Mouse (Mus musculus) testis, postnatal 10 days (tissue): Measurements from ENCODE around the gene Bcas1.

Experiments used
- DNase-seq: peaks from one replicate; pipeline ENCODE4 v3.0.0; 2021; ENCODE audit warnings: low spot score

Bcas1 gene

DNA sequence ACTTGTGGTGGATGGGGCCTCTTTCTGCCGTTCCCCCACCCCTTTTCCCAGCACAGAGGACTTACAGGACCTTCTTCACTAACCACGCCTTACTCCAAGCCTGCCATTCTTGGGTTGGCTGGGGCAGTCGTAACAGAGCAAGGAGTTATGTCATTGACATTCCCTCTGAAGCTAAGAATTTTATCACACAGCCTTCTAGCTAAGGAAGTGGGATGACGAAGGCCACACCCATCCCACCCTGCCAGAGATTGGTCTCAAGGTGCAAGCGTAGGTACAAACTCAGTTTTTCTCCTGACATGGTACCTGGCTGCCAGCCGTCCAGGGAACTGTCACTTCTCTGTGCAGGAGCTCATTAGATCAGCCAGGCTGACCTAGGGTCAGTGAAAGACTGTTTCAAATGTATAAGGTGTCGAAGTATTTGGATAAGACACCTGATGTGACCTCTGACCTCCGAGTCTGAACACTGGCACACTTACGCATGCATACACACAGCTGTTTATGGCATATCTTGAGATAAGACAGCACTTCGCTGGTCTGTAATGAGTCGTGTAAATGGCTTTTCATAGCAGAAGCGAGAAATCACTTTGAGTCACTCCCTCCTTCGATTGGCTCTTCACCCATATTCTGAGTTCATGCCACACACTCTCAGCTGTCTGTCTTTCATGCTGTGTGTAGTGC lies 117.2 kb downstream of the Bcas1 start:
- no peak for DNase-seq

DNA sequence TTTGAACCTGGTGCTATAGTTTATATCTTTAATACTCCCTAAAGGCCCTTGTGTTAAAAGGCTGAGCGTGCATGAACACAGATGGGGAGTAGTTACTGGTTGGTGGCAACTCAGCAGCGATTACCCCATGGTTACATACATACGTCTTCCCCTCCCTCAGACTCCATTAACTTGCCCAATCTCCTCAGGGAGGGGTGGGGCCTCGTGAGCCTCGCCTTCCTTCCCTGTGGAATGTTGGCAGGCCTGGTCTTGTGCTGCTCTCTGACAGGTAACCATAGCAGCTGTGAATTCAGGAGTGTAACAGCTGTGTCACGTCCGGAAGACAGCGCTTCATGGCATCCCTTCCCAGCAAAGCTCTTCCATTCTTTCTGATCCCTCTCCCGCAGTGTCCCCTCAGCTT lies 118.7 kb downstream of the Bcas1 start:
- no peak for DNase-seq

DNA sequence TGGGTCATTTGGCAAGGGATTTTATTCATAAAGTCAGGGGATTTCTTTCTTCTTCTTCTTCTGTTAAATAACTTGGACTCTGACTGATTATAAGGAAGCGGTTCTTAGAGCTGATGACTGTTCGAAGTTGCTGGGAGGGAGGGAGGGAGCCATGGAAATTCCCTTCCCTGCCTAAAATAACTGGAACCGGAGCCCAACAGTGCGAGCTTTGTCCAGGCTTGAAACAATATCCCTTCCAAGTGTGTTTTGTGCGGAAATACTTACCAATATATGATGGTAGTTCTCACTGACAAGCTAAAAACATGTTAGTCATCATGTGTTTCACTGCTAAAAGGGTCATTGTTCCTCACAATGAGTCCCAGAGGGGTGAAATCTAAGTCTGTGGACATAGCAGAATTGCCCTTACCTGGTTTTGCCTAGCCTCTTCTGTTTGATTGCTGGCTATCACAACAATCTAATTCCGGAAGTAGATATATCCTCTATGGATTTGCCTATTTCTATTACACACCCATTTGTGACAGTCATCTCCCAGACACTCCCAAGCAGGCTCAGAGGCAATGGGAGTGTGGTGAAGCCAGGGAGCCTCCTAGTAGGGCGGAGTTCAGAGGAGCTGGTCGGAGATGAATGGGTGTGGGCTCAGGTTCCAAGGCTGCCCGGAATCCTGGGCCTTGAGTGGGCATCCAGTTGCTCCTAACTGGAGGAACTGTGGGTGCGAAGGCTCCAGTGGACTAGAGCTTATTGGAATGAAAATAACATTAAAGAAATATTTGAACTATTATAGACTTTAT lies 119.4 kb downstream of the Bcas1 start:
- no peak for DNase-seq

DNA sequence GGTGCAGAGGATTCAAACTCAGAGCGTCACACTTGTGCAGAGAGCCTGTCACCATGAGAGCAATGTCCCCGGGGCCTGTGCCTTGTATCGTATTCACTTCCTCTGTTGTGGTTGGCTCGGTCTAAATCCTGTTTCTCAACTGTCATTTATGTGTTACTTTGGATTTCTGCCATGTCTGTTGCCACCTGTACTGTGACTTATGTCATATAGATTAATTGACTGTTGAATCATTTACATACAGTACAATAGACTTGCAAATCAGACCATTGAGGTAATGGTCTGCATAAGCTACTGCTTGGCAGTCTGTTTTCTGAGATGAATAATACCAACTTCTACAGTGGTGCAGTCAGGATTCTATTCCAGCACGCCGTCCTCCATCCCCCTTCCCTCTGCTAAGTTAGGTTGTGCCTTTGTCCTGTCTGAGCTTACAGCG lies 120.0 kb downstream of the Bcas1 start:
- no peak for DNase-seq

DNA sequence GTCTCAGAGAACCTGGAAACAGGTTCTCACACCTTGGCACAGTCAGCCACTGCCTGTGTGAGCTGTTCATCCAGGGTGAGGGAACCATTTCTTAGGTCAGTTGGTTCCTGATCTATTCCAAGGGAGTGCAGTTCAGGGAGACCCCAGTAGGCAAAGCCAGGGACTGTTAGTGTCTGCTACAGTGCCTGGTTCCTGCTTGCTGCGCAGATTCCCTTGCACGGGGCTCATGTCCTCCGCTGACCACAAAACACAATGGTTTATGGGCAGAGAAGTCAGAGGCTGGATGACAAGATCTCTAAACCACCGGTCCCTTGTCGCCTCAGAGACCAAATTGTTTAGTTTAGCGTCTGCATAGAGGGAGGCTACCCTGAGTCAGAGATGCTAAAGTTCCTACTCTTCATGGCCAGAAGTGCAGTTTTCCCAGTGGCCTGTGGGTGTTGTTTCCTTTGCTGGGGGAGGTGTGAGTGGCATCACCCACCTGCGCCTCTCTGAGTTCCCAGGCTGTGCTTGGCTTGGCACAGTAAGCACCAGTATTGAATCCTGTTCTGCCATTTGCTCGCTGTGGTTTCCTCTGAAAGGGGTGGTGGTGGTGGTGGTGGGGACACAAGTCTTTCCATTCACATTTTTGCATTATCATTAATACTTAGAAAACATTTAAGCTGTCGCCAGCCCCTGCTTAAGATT lies 120.9 kb downstream of the Bcas1 start:
- DNase-seq = no peak

DNA sequence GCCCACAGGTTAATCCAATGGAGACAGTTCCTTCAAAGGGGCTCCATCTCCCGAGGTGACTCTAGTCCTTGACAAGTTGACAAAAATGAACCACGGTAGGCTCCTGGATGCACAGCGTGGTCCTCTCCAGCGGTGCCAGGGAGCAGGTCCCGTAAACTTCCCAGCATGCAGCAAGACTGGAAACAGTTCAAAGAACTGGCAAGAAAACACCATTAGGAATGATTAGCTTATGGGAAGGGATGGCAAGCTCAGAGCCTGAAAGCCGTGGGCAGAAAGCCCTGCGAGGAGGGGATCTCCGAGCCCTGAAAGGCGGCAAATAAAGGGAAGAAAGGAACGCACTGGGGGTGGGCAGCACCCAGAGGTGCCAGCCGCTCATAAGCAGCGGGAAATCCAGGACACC lies 122.9 kb downstream of the Bcas1 start:
- no peak for DNase-seq

DNA sequence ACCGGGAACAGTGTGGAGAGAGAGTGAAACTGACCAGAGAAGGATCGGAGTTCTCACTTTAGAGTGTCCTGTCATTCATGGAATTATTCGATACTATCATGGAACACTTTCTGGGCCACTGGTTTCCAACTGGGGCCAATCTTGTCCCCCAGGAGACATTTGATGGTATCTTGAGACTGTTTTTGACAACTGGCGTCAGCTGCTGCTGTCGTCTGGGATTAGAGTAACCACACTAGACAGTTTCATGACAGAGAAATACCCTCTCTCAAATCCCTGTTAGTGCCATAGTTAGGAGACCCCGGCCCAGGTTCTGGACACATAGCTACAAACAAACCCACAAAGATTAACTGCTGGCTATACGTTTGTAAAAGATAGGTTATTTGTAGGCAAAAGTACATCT lies 124.0 kb downstream of the Bcas1 start:
- DNase-seq = no peak

DNA sequence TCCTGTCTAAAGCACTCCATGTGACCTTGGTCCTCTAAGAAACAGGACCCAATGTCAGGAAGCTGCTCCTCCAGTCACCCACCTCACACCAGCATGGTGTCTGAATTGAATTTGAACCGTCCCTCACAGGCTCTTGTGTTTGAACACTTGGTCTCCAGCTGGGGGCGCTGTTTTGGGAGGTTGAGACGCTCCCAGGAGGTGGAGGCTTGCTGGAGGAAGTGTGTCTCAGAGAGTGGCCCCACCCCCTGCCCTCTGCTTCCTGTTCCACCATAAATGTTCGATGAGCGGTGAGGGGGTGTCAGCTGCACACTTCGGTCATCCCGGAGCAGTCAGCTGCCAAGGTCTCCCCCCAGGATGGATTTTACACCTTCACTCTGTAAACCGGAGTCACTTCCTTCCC lies 124.8 kb downstream of the Bcas1 start:
- no peak for DNase-seq
